Mouse (Mus musculus): Measurements from ENCODE around the gene Abi3. TPM values are rescaled to one million over a fixed set of nuclear protein-coding genes. Genes with fewer than 3 reads are reported as not detected.
A peak's percentile ranks its signal among the peaks of the same experiment; 100 is the strongest.
"Not testable (repeated sequence)": the region's sequence is repeated elsewhere in the genome, so short reads cannot be mapped to it uniquely, and the experiment has no call there.

The Abi3 gene
- 3.6 and 4.2 TPM in 2 replicates for polyA plus RNA-seq (2015; fragmentation: Nextera tagmentation; extraction: Ambion mirVana)

DNA sequence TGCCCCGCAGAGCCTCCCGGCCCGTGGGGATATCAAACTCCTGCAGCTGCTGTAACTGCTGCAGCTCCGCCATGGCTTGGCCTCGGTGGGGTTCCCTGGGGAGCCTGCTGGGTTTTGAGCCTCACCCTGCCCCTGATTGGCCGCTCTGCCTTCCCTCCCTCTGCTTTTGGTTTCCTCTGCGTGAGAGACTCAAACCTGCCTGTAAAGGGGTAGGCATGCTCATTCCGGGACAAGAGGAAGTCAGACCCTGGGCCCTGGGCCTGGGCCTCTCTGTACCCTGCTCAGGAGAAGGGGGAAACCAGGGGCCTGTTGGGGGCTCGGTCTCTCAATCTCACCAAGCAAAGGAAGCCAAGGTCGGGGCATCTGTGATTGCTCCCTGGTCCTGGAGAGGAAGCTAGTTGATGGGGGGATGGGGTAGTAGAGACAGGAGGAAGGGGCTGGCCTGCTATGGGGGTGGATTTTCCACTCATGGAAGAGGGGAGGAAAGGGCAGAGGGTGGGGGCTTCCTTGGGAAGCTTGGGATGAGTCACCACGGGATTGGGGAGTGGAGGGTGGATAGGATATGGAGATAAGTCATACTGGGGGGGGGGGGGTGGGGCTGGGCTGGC is at the start of gene Abi3:
Gene Abi3 (minus strand): TSS at position 403 of the 608 bp plus-strand sequence.
- Histone ChIP-seq H3K4me2 (replicated peaks; ENCODE audit: low read depth) (peak within 1 kb of the TSS; percentile 38), H3K4me1 (replicated peaks; ENCODE audit: control insufficient read depth, insufficient read depth) (no peaks in the 10 kb centered on the region), H3K9me3 (ENCODE audit: control insufficient read depth, low read length) (no peaks in the 10 kb centered on the region), H3K9ac (ENCODE audit: low read length) (peak within 1 kb of the TSS; percentile 50), H3K36me3 (ENCODE audit: control insufficient read depth, insufficient read depth, low read length) (no peaks in the 10 kb centered on the region), H3K27ac (replicated peaks) (peak within 1 kb of the TSS; percentile 70; the same call in 1 of the 2 replicates), H3K4me3 (ENCODE audit: low read depth, low read length) (peak within 1 kb of the TSS; percentile 27), H3K27me3 (ENCODE audit: control insufficient read depth, insufficient read depth, low read length) (no peaks in the 10 kb centered on the region)
- TF ChIP-seq EP300 (optimal IDR thresholded peaks at IDR 0.05) (no peak), CTCF (IDR thresholded peaks at IDR 0.05; ENCODE audit: low read depth) (no peak)
- 16% methylated on average over 11 of the region's 11 CpGs for WGBS
- DNase-seq (ENCODE audit: low spot score) (no peak), ATAC-seq (ENCODE audit: low FRiP score, low TSS enrichment) (peak; percentile 54)

DNA sequence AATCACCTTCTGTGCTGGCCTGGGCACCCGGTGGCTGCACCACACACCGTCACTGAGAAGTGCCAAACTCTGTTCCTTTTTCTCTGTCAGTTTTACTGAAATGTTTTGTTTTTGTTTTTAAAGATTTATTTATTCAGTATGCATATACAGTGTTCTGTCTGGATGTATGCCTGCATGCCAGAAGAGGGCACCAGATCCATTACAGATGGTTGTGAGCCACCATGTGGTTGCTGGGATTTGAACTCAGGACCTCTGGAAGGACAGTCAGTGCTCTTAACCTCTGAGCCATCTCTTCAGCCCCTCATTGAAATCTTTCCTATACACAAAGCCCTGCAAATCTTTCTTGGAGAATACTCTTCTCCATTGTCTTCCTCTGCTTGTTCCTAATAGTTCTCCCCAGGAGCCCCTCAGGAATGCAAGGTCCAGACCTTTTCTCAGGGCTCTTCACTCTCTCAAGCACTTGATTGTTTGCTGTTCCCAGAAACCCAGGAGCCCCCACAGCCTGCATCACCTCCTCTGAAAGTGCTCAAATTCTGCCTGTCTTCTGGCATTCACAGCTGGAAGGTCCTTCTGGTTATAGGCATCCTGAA is 48.3 kb upstream of the Abi3 start:
- ATAC-seq (ENCODE audit: low FRiP score, low TSS enrichment): no peak
- Histone ChIP-seq H3K36me3 (ENCODE audit: control insufficient read depth, insufficient read depth, low read length) (no peaks in the 10 kb centered on the region), H3K4me1 (replicated peaks; ENCODE audit: control insufficient read depth, insufficient read depth) (no peaks in the 10 kb centered on the region), H3K9me3 (ENCODE audit: control insufficient read depth, low read length) (no peaks in the 10 kb centered on the region), H3K27me3 (ENCODE audit: control insufficient read depth, insufficient read depth, low read length) (no peaks in the 10 kb centered on the region), H3K9ac (ENCODE audit: low read length) (no peak overlapping the region), H3K27ac (replicated peaks) (no peak overlapping the region), H3K4me2 (replicated peaks; ENCODE audit: low read depth) (no peak overlapping the region), H3K4me3 (ENCODE audit: low read depth, low read length) (no peak overlapping the region)
- no peak for TF ChIP-seq EP300 (optimal IDR thresholded peaks at IDR 0.05)
- TF ChIP-seq CTCF (IDR thresholded peaks at IDR 0.05; ENCODE audit: low read depth): peak; percentile 42
- no peak for DNase-seq (ENCODE audit: low spot score)
- 73% methylated on average over 2 of the region's 2 CpGs for WGBS

DNA sequence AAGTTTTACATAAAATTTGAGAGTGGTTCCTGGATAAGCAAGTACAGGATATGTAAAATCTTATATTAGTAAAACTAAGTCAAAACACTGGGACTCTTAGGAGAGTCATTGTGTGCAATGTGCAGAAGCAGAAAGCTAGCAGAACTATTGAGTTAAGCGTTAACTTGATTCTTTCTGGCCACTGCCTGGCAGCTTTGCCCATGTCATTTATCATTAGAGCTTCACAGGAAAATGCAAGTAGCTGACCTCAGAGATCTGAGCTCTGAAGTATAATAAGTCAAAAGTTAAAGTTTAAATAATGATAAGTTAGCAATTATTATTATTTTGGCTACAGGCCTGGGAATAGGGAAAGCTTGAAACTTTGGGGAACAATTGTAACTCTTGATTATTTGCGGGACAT is 37.6 kb upstream of the Abi3 start:
- H3K27ac ChIP-seq (replicated peaks); DNase-seq (ENCODE audit: low spot score); H3K27me3 ChIP-seq (ENCODE audit: control insufficient read depth, insufficient read depth, low read length); H3K9me3 ChIP-seq (ENCODE audit: control insufficient read depth, low read length); H3K4me2 ChIP-seq (replicated peaks; ENCODE audit: low read depth); H3K9ac ChIP-seq (ENCODE audit: low read length); H3K36me3 ChIP-seq (ENCODE audit: control insufficient read depth, insufficient read depth, low read length); H3K4me3 ChIP-seq (ENCODE audit: low read depth, low read length); ATAC-seq (ENCODE audit: low FRiP score, low TSS enrichment); H3K4me1 ChIP-seq (replicated peaks; ENCODE audit: control insufficient read depth, insufficient read depth): not testable (repeated sequence)
- WGBS: 50% methylated on average over 2 of the region's 2 CpGs

DNA sequence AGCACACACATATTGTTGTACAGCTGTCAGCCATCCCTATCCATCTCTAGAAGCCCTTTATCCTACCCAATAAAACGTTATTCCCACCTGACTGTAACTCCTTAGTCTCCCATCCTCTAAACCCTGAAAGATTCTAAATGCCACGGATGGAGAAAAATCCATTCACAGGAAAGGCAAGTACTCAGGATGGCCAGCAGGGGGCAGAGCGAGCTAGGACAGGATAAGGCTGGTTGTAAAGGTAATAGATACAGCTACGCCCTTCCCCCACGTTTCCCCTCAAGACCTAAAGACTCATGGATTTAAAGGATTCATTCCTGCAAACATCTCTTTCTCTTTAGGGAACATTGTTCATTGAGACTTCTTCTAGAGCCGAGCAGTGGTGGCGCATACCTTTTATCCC is 34.0 kb upstream of the Abi3 start:
- no peak overlapping the region for H3K27ac ChIP-seq (replicated peaks)
- TF ChIP-seq CTCF (IDR thresholded peaks at IDR 0.05; ENCODE audit: low read depth) (peak; percentile 93), EP300 (optimal IDR thresholded peaks at IDR 0.05) (no peak)
- H3K4me3 ChIP-seq (ENCODE audit: low read depth, low read length): no peak overlapping the region
- ATAC-seq (ENCODE audit: low FRiP score, low TSS enrichment): no peak; the same call in 1 of the 2 replicates
- H3K9ac ChIP-seq (ENCODE audit: low read length): no peak overlapping the region
- DNase-seq (ENCODE audit: low spot score): peak; percentile 77
- WGBS: 18% methylated on average over 7 of the region's 7 CpGs
- no peaks in the 10 kb centered on the region for H3K4me1 ChIP-seq (replicated peaks; ENCODE audit: control insufficient read depth, insufficient read depth)
- H3K4me2 ChIP-seq (replicated peaks; ENCODE audit: low read depth): no peak overlapping the region
- no peaks in the 10 kb centered on the region for H3K36me3 ChIP-seq (ENCODE audit: control insufficient read depth, insufficient read depth, low read length)
- H3K27me3 ChIP-seq (ENCODE audit: control insufficient read depth, insufficient read depth, low read length): no peaks in the 10 kb centered on the region
- no peaks in the 10 kb centered on the region for H3K9me3 ChIP-seq (ENCODE audit: control insufficient read depth, low read length)

DNA sequence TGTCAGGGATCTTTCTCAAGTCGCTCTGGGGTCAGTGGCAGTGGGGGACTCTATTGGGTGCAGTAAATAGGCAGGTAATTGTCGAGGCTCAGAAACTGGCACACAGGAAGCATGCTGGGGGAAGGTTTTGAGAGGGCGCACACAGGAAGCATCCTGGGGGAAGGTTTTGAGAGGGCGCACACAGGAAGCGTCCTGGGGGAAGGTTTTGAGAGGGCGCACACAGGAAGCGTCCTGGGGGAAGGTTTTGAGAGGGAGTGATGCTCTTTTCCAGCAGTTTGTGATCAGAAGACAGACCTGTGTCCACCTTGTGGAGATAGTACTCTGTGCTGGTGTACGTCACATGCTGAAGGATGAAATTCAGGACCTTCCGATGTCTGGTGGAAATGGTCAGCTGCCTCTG is 33.5 kb upstream of the Abi3 start:
- no peaks in the 10 kb centered on the region for H3K4me1 ChIP-seq (replicated peaks; ENCODE audit: control insufficient read depth, insufficient read depth)
- no peak for TF ChIP-seq CTCF (IDR thresholded peaks at IDR 0.05; ENCODE audit: low read depth)
- TF ChIP-seq EP300 (optimal IDR thresholded peaks at IDR 0.05): no peak
- H3K36me3 ChIP-seq (ENCODE audit: control insufficient read depth, insufficient read depth, low read length): no peaks in the 10 kb centered on the region
- H3K4me3 ChIP-seq (ENCODE audit: low read depth, low read length): no peak overlapping the region
- WGBS: 28% methylated on average over 9 of the region's 9 CpGs
- no peak for DNase-seq (ENCODE audit: low spot score)
- H3K4me2 ChIP-seq (replicated peaks; ENCODE audit: low read depth): no peak overlapping the region
- no peak overlapping the region for H3K27ac ChIP-seq (replicated peaks)
- H3K9ac ChIP-seq (ENCODE audit: low read length): no peak overlapping the region
- ATAC-seq (ENCODE audit: low FRiP score, low TSS enrichment): no peak
- no peaks in the 10 kb centered on the region for H3K27me3 ChIP-seq (ENCODE audit: control insufficient read depth, insufficient read depth, low read length)
- H3K9me3 ChIP-seq (ENCODE audit: control insufficient read depth, low read length): no peaks in the 10 kb centered on the region

DNA sequence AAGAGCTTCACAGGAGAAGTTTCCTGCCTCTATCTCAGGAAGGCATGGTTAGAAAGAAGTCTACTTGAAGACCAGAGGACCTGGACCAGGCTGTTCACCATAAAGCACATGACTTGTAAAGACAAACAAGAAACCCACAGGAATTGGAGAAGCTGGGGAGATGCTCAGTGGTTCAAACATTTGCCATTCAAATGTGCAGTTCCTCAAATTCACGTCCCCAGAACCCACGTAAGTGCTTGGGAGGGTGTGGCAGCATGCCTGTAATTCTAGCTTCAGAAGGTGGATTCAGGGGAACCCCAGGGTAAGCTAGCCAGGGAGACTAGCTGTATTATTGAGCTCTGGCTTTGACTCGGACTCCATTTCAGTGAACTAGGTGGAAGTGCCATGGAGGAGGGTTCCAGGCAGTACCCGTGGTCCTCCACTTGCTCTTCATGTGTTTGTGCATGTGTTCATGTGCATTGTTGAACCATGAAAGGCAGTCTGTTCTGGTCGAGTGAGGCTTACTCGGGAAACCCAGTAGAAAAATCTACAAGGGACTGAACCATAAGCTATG is 27.7 kb upstream of the Abi3 start:
- H3K9me3 ChIP-seq (ENCODE audit: control insufficient read depth, low read length): no peaks in the 10 kb centered on the region

More for the DNA sequence above, 27.7 kb upstream of the Abi3 start:
- DNase-seq (ENCODE audit: low spot score) (no peak), ATAC-seq (ENCODE audit: low FRiP score, low TSS enrichment) (no peak)
- H3K27ac ChIP-seq (replicated peaks): no peak overlapping the region
- no peak overlapping the region for H3K9ac ChIP-seq (ENCODE audit: low read length)
- H3K27me3 ChIP-seq (ENCODE audit: control insufficient read depth, insufficient read depth, low read length): no peaks in the 10 kb centered on the region
- no peak overlapping the region for H3K4me2 ChIP-seq (replicated peaks; ENCODE audit: low read depth)
- no peaks in the 10 kb centered on the region for H3K36me3 ChIP-seq (ENCODE audit: control insufficient read depth, insufficient read depth, low read length)
- WGBS: 61% methylated on average over 6 of the region's 6 CpGs
- TF ChIP-seq EP300 (optimal IDR thresholded peaks at IDR 0.05): no peak
- no peak for TF ChIP-seq CTCF (IDR thresholded peaks at IDR 0.05; ENCODE audit: low read depth)
- H3K4me3 ChIP-seq (ENCODE audit: low read depth, low read length): no peak overlapping the region
- no peaks in the 10 kb centered on the region for H3K4me1 ChIP-seq (replicated peaks; ENCODE audit: control insufficient read depth, insufficient read depth)
